Mouse (Mus musculus) neural tube, embryonic 12.5 days (tissue): ENCODE data around the gene Gucy1b1. TPM values are rescaled to one million over a fixed set of nuclear protein-coding genes. Genes with fewer than 3 reads are reported as not detected.

Experiments
- microRNA-seq: library from miRNA; unstranded; fragments of <30 nt; microRNA quantifications from one replicate; pipeline ENCODE4, GENCODE M21; 2017
- polyA plus RNA-seq: library from polyadenylated mRNA; unstranded; fragments of >200 nt; fragmentation: Nextera tagmentation; extraction: Ambion mirVana; gene quantifications from 2 replicates; pipeline ENCODE4 v1.2.1, GENCODE M21; 2016

Gucy1b1 gene
- polyA plus RNA-seq, 1 experiment from 2014 or later, result 12.4 TPM

Small RNA genes lying within 50 kb of the gene (microRNA-seq; reads per million reads assigned to microRNA genes)
- gene Mir7010, result not detected

Other genes starting within 250 kb of the Gucy1b1 start
- gene Ctso, start 142.1 kb downstream of the Gucy1b1 start, polyA plus RNA-seq, result 9.6 and 10.4 TPM in 2 replicates
- 0.05 TPM in 1 of 2 replicates, not detected in the other for gene Tdo2, start 98.5 kb downstream of the Gucy1b1 start, polyA plus RNA-seq
- gene Asic5, start 92.4 kb downstream of the Gucy1b1 start, polyA plus RNA-seq, result not detected in 2 replicates
- 3.3 and 3.6 TPM in 2 replicates for gene Gucy1a1, start 71.1 kb upstream of the Gucy1b1 start, polyA plus RNA-seq